Mouse (Mus musculus): Measurements from ENCODE around the gene Nudt3. TPM values are rescaled to one million over a fixed set of nuclear protein-coding genes. Genes with fewer than 3 reads are reported as not detected.
A peak's percentile ranks its signal among the peaks of the same experiment; 100 is the strongest.

Nudt3 gene
- polyA plus RNA-seq, 1 experiment from 2014 or later, result 74.2 TPM

DNA sequence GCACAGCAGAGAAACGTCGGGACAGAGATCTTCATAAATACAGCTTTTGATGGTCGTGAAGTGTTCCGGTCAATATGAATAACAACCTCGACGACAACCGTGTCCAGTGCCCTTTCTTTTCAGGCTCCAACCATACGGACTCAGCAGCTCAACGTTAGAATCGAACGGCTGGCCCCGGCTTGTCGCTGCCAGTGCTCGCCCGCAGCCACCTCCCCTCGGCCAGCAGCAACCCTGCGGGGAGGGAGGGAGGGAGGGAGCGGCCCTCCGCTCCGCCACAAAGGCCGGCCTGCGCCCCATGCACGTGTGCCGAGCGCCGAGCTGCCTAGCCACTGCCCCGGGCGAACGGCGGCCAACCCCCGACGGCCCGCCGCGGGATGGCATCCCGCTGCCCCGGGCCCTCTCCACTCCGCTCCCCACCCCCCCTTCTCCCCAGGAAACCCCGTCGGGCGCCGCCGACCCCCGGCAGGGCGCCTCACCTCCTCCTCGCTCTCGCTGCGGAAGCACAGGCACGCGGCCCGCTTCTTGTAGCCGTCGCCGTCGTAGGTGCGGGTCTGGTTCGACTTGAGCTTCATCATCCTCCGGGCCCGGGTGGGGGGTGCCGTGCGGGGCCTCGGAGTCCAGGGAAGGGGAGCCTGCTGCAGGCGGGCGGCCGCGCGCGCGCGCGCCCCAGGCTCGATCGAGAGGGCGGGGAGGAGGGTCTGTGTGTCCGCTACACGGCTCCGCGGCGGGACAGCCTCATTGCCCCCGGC lies 510 bp downstream of the Nudt3 start:
- Histone ChIP-seq H3K36me3 (ENCODE audit: inconsistent target) (no peaks in the 10 kb centered on the region), H3K79me2 (ENCODE audit: inconsistent target) (peaks cover 47% of the 10 kb centered on the region), H3K27ac (peak overlapping the region; percentile 47), H3K4me3 (ENCODE audit: inconsistent target) (peak overlapping the region; percentile 52)
- WGBS (ENCODE audit: missing documents), result 1% methylated on average over 65 of the region's 80 CpGs

DNA sequence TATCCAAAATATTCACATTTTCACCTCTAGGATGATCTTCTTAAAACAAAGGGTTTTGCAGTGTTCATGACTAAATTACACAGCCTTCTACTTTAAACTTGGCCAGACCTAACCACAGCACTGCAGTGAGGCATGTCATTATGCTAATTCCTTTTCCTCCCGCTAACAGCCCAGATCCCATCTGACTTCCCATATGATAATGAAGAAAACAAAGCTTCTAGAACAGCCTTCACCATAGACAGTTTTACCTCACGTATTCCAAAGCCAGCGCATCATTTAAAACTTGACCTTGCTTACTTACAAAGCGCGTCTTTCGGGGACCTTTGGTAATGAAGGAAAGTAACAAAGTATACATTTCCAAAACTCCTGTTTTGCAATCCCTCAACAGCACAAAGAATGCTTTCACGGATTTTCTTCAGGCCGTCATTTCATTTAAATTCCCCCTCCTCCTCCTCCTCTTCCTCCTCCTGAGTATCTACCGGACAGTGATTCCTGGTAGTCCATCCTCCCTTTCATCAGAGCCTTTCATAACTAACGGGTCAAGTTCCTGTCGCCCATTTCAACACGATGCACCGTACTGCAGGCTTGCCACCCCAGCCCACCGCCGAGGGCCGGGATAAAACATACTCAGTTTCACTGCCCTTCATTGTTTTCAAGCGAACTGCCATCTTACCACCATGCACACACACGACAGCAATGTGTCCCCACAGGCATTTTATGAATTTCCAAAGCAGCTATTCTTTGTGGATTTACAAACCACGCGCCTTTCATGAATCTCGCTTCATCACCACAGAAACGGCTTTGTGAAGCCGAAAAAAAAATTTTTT lies 1.4 kb downstream of the Nudt3 start:
- Histone ChIP-seq H3K27ac (peak overlapping the region; percentile 47), H3K36me3 (ENCODE audit: inconsistent target) (no peaks in the 10 kb centered on the region)
- 2% methylated on average over 23 of the region's 23 CpGs for WGBS (ENCODE audit: missing documents)

DNA sequence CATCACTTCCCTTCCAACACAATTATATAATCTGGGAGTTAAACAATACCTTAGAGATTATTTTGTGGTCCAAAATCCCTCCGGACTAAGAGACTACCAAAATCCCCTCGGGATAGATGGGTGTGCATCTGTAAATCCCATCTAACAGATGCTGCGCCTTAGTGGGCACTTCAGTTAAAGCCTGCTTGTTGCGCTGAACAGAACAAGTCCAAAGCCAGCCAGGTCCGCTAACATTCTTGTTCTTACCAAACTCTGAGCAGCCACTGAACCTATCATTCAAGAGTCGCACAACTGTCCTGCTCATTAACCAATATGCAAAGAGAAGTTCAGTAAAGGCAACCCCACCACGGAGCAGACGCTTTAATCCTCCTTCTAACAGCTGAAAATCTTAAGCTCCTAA lies 2.1 kb downstream of the Nudt3 start:
- Histone ChIP-seq H3K4me3 (ENCODE audit: inconsistent target) (peak overlapping the region; percentile 52), H3K27ac (peak overlapping the region; percentile 47; the same call in 1 of the 2 replicates)
- 50% methylated on average over 8 of the region's 8 CpGs for WGBS (ENCODE audit: missing documents)

More for the DNA sequence above, 1.4 kb downstream of the Nudt3 start:
- H3K79me2 ChIP-seq (ENCODE audit: inconsistent target), result peaks cover 56% of the 10 kb centered on the region
- H3K4me3 ChIP-seq (ENCODE audit: inconsistent target), result peak overlapping the region; percentile 52

DNA sequence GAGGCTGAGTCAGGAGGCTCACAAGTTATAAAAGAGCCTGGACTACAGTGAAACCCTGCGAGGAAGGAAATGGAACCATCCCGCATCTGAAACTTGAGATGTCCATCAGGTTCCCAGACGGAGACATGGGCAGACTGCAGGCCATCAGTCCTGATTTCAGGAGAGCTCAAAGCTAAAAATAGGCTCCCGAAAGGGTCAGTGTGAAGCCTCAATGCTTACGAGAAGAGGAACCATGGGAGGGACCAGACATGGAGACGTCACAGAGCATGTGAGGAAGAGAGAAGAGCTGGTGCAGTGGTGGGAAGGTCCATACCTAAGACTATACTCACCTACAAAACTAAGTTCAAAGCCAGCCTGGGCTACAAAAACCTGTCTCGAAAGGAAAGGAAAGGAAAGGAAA lies 7.9 kb downstream of the Nudt3 start:
- 50% methylated on average over 6 of the region's 7 CpGs for WGBS (ENCODE audit: missing documents)
- Histone ChIP-seq H3K79me2 (ENCODE audit: inconsistent target) (peaks cover 100% of the 10 kb centered on the region), H3K36me3 (ENCODE audit: inconsistent target) (no peaks in the 10 kb centered on the region)

More for the DNA sequence above, 2.1 kb downstream of the Nudt3 start:
- no peaks in the 10 kb centered on the region for H3K36me3 ChIP-seq (ENCODE audit: inconsistent target)
- peaks cover 64% of the 10 kb centered on the region for H3K79me2 ChIP-seq (ENCODE audit: inconsistent target)

DNA sequence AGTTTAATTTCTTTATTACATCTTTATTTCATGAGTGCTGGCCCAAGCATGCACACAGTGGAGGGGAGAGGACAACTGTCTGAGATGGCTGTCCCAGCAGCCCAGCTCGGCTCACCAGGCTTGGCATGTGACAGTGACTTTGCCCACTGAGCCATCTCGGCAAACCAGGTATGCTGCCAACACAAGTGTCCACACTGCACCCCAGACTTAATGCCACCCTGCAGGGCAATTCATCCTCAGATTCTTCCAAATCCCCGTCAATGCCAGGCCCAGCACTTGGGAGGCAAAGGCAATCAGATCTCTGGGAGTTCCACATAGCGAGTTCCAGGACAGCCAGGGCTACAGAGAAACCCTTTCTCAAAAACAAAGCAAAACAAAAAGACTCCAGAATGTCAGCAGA lies 10.3 kb downstream of the Nudt3 start:
- 97% methylated on average over 3 of the region's 4 CpGs for WGBS (ENCODE audit: missing documents)

More for the DNA sequence above, 7.9 kb downstream of the Nudt3 start:
- Histone ChIP-seq H3K4me3 (ENCODE audit: inconsistent target) (no peak overlapping the region), H3K27ac (no peak overlapping the region)

DNA sequence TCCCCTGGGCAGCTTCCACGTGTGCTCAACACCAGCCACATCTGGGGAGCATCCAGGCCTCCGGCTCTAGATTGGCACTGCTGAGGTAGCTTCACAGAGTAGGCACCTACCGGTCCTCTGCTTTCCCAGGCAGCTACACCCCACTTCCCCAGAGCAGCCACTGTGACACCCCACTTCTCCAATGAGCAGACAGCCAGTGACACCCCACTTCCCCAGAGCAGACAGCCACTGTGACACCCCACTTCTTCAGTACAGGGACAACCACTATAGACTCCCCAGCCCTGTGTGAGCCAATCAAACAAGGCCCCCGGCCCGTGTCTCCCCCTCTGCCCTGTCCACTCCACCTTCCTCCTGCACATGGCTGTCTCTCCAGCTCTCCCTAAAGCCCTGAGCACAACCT lies 11.3 kb downstream of the Nudt3 start:
- no peak overlapping the region for H3K27ac ChIP-seq
- no peaks in the 10 kb centered on the region for H3K36me3 ChIP-seq (ENCODE audit: inconsistent target)
- H3K79me2 ChIP-seq (ENCODE audit: inconsistent target), result peaks cover 100% of the 10 kb centered on the region
- H3K4me3 ChIP-seq (ENCODE audit: inconsistent target), result no peak overlapping the region
- WGBS (ENCODE audit: missing documents), result 51% methylated on average over 5 of the region's 5 CpGs

More for the DNA sequence above, 10.3 kb downstream of the Nudt3 start:
- H3K79me2 ChIP-seq (ENCODE audit: inconsistent target), result peaks cover 100% of the 10 kb centered on the region
- H3K36me3 ChIP-seq (ENCODE audit: inconsistent target), result no peaks in the 10 kb centered on the region
- no peak overlapping the region for H3K4me3 ChIP-seq (ENCODE audit: inconsistent target)
- no peak overlapping the region for H3K27ac ChIP-seq

DNA sequence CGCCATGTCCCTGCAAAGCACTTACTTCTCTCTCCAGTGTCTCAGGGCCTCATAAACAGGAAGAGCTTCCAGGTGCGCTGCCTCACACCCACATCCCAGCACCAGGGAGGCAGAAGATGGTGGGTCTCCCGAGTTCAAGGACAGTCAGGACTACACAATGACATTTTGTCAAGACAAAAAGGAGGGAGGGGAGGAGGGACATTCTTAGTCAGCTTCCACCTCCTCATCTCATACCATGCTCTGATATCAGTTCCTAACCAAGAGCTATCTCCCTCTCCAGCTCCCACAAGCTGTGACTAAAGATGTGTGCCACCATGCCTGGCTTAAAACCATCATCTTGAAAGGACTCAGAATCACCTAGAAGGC lies 11.8 kb downstream of the Nudt3 start:
- no peak overlapping the region for H3K4me3 ChIP-seq (ENCODE audit: inconsistent target)
- no peak overlapping the region for H3K27ac ChIP-seq
- H3K79me2 ChIP-seq (ENCODE audit: inconsistent target), result peaks cover 100% of the 10 kb centered on the region
- 66% methylated on average over 3 of the region's 3 CpGs for WGBS (ENCODE audit: missing documents)
- no peaks in the 10 kb centered on the region for H3K36me3 ChIP-seq (ENCODE audit: inconsistent target)

DNA sequence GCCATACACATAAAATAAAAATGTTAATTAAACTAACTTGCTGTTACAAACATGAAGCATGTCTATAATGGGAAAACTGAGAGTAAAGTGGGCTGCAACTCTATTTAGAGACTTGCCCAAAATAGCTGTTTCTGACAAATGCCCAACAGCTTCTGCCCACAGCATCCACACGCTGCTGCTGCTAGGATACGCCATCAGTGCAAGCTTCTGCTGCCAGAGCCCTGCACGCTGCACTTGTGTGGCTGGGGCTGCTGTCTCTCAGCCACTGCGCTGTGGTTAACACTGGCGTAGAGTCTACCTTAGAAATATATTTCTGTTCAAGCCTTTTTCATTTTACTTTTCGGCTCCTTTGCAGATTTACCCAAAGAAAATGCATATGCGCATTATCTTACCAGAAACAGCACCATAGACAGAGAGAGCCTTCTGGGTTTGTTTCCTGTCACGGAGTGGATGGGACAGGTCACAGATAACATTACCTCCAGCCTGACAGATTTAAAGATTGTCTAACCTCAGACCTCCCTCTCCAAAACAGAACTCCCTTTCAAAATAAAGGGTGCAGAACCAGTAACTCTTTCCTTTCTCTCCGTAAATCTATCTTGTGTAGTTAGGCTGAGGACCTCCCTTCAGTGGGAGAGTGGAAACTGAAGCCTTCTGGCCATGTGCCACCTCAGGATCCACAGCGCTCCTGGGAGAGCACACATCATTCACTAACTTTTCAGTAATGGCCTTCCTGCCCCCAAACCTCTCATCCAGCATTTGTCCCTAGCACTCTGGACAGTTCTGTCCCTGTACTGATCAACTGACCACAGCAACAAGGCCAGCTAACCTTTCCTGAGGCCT lies 12.4 kb downstream of the Nudt3 start:
- Histone ChIP-seq H3K79me2 (ENCODE audit: inconsistent target) (peaks cover 100% of the 10 kb centered on the region), H3K27ac (no peak overlapping the region), H3K36me3 (ENCODE audit: inconsistent target) (no peaks in the 10 kb centered on the region), H3K4me3 (ENCODE audit: inconsistent target) (no peak overlapping the region)
- 87% methylated on average over 10 of the region's 10 CpGs for WGBS (ENCODE audit: missing documents)

DNA sequence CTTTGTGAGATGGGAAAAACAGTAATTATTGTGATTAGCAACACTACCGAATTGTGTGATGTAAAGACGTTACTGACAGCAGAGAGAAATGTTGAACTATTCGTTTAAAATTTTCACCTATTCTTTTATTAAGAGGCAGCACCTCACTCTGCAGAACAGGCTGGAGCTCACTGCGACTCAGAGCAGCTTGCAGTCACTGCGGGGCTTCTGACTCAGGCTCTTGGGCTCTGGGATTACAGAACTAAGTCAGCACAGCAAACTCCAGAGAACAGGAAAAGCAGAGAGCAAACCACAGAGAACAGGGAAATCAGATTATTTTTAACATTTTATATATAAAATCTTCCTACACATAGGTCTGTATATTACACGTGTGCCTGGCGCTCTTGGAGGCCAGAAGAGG lies 13.7 kb downstream of the Nudt3 start:
- WGBS (ENCODE audit: missing documents), result 92% methylated on average over 6 of the region's 7 CpGs
- Histone ChIP-seq H3K4me3 (ENCODE audit: inconsistent target) (no peak overlapping the region), H3K79me2 (ENCODE audit: inconsistent target) (peaks cover 100% of the 10 kb centered on the region), H3K27ac (no peak overlapping the region), H3K36me3 (ENCODE audit: inconsistent target) (no peaks in the 10 kb centered on the region)

DNA sequence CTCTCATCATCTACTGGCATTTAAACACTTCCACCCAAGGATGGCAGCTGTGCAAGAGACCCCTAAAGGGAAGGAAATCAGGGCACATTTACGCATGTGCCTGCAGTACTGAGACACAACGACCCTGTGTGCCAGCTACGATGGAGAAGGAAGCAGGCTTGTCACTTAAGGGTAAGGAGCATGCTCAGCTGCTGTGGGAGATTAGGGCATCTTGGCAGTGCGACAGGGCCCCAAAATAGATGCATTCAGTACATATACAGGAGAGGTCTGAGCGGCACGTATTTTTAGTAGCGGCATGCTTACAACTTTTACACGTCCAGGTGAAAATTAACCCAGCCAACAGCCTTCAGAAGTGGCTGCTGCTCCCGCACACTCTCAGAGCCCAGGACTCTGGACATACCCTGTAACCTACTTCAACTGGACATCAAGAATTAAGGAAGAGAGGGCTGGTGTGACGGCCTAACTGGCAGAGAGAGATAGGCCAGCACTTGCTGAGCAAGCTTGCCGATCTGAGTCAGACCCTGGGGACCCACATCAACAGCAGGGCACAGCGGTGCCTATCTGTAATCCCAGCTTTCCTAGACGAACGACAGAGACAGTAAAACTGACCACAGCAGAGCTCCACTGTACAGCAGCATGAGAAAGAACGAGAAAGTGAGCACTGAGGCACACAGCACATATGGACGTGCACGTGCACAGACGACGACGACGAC lies 19.6 kb downstream of the Nudt3 start:
- Histone ChIP-seq H3K36me3 (ENCODE audit: inconsistent target) (no peaks in the 10 kb centered on the region), H3K27ac (no peak overlapping the region), H3K79me2 (ENCODE audit: inconsistent target) (peaks cover 100% of the 10 kb centered on the region), H3K4me3 (ENCODE audit: inconsistent target) (no peak overlapping the region)
- 48% methylated on average over 20 of the region's 21 CpGs for WGBS (ENCODE audit: missing documents)

DNA sequence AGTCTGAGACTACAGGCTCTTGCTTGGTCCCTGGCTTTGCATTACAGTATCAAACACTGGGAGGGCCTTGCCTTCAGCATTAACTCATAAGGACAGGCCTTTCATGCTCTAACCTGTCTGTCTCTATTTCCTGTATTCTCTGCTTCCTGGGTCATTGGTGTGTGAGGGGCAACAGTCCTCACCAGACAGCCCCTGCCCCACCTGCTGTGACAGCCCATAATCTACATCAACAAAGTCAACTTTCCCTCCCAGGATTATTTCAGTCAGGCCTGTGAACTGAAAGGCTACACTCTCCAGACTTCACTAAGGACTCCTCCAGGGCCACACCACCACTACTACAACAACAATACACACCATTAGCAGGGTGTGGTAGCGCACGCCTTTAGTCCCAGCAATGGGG lies 20.3 kb downstream of the Nudt3 start:
- H3K4me3 ChIP-seq (ENCODE audit: inconsistent target), result no peak overlapping the region
- H3K36me3 ChIP-seq (ENCODE audit: inconsistent target), result no peaks in the 10 kb centered on the region
- H3K27ac ChIP-seq, result no peak overlapping the region
- WGBS (ENCODE audit: missing documents), result 93% methylated on average over 2 of the region's 2 CpGs
- H3K79me2 ChIP-seq (ENCODE audit: inconsistent target), result peaks cover 100% of the 10 kb centered on the region

DNA sequence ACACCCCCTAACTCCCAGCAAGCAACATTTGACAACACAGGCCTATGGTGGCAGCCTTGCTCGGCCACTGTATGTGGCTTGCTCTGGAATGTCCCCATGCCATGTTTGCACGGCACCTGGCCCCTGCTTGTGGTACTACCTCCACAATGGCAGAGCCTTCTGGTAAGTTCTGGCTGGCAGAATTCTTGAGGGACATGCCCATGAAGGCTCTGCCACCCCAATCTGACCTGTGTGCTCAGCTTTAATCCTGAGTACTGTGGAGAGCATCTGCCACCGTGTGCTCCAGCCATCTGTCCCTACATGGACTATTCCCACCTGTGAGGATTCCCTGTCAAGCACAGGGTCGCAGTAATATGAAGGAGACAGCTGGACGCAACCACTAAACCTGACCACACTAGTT lies 22.4 kb downstream of the Nudt3 start:
- H3K79me2 ChIP-seq (ENCODE audit: inconsistent target), result peaks cover 100% of the 10 kb centered on the region
- no peak overlapping the region for H3K27ac ChIP-seq
- peaks cover 12% of the 10 kb centered on the region; the same call in 1 of the 2 replicates for H3K36me3 ChIP-seq (ENCODE audit: inconsistent target)
- no peak overlapping the region for H3K4me3 ChIP-seq (ENCODE audit: inconsistent target)
- 93% methylated on average over 5 of the region's 5 CpGs for WGBS (ENCODE audit: missing documents)

DNA sequence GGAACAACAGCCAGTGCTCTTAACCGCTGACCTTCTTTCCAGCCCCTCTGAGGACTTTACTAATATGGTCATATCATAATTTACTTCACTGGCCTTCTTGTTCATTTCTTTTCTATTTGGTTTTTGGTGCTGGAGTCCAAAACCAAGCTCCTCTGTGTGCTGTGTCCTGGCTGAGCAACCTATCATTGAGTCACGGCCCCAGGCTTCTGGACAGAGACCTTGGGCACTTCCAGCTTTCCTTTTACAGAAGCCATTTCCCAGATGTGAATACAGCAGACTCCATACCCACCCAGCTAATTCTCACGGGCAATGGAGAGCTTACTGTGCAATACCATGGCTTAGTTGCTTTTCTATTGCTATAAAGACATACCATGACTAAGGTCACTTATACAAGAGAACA lies 23.0 kb downstream of the Nudt3 start:
- Histone ChIP-seq H3K27ac (no peak overlapping the region), H3K36me3 (ENCODE audit: inconsistent target) (peaks cover 18% of the 10 kb centered on the region; the same call in 1 of the 2 replicates), H3K4me3 (ENCODE audit: inconsistent target) (no peak overlapping the region), H3K79me2 (ENCODE audit: inconsistent target) (peaks cover 100% of the 10 kb centered on the region)
- 93% methylated on average over 3 of the region's 3 CpGs for WGBS (ENCODE audit: missing documents)
